In the genomic region with DNA sequence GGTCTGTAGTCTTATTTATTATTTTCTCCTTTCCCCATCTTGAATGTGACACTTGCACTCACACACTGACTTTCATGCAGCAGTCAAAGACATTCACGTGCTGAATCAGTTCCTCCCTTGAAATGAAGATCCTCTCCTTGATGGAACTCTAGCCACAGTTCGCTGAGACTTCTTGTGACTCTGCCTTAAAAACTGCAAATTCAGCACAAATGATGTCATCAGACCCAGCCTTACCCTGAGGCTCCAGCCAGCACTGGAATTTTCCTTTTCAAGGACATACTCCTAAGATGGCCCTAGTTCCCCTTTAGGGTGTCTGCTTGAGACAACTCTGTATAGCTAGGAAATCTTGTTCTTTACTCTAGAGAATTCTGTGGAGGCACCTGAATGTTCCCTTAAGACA, we compare ENCODE assay signal across 28 mouse cellular contexts.
"Had no signal": no experiment of that assay in that cellular context is flagged by ENCODE, and none has a peak within 500 bp of the region (broad histone marks: within the 10 kb centered on the region; RNA-seq: fewer than 3 reads in every experiment).

No protein-coding gene starts in this region.

- H3K9me3 ChIP-seq: heart, embryonic 13.5 days; heart, embryonic 15.5 days; hindbrain, embryonic 13.5 days; hindbrain, embryonic 15.5 days; kidney, embryonic 15.5 days; limb, embryonic 13.5 days; limb, embryonic 15.5 days; liver, embryonic 13.5 days; liver, embryonic 15.5 days had no signal

- ATAC-seq: hindbrain, postnatal 0 days; intestine, embryonic 16.5 days had no signal

- H3K27ac ChIP-seq: gastrocnemius, adult 2 months; heart, adult 2 months; heart, embryonic 13.5 days; heart, embryonic 15.5 days; hindbrain, embryonic 13.5 days; hindbrain, embryonic 15.5 days; hindbrain, postnatal 0 days; kidney, embryonic 15.5 days; kidney, postnatal 0 days; limb, embryonic 13.5 days; limb, embryonic 15.5 days; liver, embryonic 13.5 days; liver, embryonic 15.5 days had no signal

- H3K9ac ChIP-seq: heart, embryonic 13.5 days; heart, embryonic 15.5 days; hindbrain, embryonic 13.5 days; hindbrain, embryonic 15.5 days; kidney, embryonic 15.5 days; limb, embryonic 13.5 days; limb, embryonic 15.5 days; liver, embryonic 13.5 days; liver, embryonic 15.5 days had no signal

- H3K4me2 ChIP-seq: heart, embryonic 11.5 days; heart, embryonic 13.5 days; heart, embryonic 15.5 days; hindbrain, embryonic 13.5 days; hindbrain, embryonic 15.5 days; kidney, embryonic 15.5 days; limb, embryonic 13.5 days; limb, embryonic 15.5 days; liver, embryonic 13.5 days; liver, embryonic 15.5 days had no signal

- H3K4me1 ChIP-seq: heart, embryonic 13.5 days; heart, embryonic 15.5 days; hindbrain, embryonic 13.5 days; hindbrain, embryonic 15.5 days; kidney, embryonic 15.5 days; limb, embryonic 13.5 days; limb, embryonic 15.5 days; liver, embryonic 13.5 days; liver, embryonic 15.5 days had no signal

- DNase-seq: gastrocnemius, adult 2 months; gastrocnemius, postnatal 14 days; gastrocnemius, postnatal 36 days; heart, adult 11 months; heart, adult 2 months; heart, postnatal 14 days; heart, postnatal 36 days; kidney, adult 11 months; kidney, adult 2 months; kidney, adult 9 months; kidney, postnatal 14 days; kidney, postnatal 36 days; layer of hippocampus, adult 9-11 months; layer of hippocampus, postnatal 36 days; left cerebral cortex, postnatal 4 days; liver, embryonic 13.5 days had no signal

- H3K36me3 ChIP-seq: heart, embryonic 13.5 days; heart, embryonic 15.5 days; hindbrain, embryonic 13.5 days; hindbrain, embryonic 15.5 days; kidney, embryonic 15.5 days; limb, embryonic 13.5 days; limb, embryonic 15.5 days; liver, embryonic 13.5 days; liver, embryonic 15.5 days had no signal

- H3K4me3 ChIP-seq: gastrocnemius, adult 2 months; heart, adult 2 months; heart, embryonic 13.5 days; heart, embryonic 15.5 days; hindbrain, embryonic 13.5 days; hindbrain, embryonic 15.5 days; kidney, embryonic 15.5 days; limb, embryonic 13.5 days; limb, embryonic 15.5 days; liver, embryonic 13.5 days; liver, embryonic 15.5 days had no signal

- H3K27me3 ChIP-seq: heart, embryonic 13.5 days; heart, embryonic 15.5 days; hindbrain, embryonic 13.5 days; hindbrain, embryonic 15.5 days; kidney, embryonic 15.5 days; limb, embryonic 15.5 days; liver, embryonic 13.5 days; liver, embryonic 15.5 days had no signal
